Mouse (Mus musculus): ENCODE measurements around the gene Faim2.

DNA sequence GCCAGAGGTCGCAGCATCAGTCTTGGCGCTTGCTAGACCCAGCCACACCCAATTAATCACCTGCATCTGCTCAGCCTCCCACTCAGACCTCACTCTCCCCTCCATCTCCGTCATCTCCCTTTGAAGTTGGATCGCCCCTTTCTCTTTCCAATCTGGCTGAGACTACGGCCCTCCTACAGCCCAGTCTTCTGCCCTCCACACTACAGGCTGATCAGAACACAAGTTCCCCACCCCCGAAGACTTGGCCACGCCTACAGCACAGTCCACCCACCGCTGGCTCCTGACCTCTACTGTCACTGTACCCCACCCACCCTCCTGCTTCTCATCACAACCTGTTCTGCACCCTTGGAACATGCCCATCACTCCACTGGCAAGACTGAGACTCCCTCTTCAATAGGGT, 11.2 kb downstream of the Faim2 start:
- TF ChIP-seq POLR2A (IDR thresholded peaks at IDR 0.05; ENCODE audit: insufficient read depth, low read depth, low read length) (no peak), CTCF (IDR thresholded peaks at IDR 0.05) (no peak), EP300 (IDR thresholded peaks at IDR 0.05; ENCODE audit: insufficient read depth, low read depth, low read length) (no peak)
